Mouse (Mus musculus): ENCODE measurements around the gene Fam114a1.
A peak's percentile ranks its signal among the peaks of the same experiment; 100 is the strongest.

Fam114a1 gene

GRCm38 (mm10) chr5:65005251-65005650, 35.4 kb downstream of the Fam114a1 start:
- no peak for DNase-seq (ENCODE audit: low read depth)

GRCm38 (mm10) chr5:65006011-65006491, 36.2 kb downstream of the Fam114a1 start:
- no peak for DNase-seq (ENCODE audit: low read depth)

GRCm38 (mm10) chr5:65011901-65012573, 42.2 kb downstream of the Fam114a1 start:
- no peak for DNase-seq (ENCODE audit: low read depth)

- no peak for DNase-seq (ENCODE audit: low read depth)
Observed at GRCm38 (mm10) chr5:65015508-65015907, 45.6 kb downstream of the Fam114a1 start.

GRCm38 (mm10) chr5:65019109-65019508, 49.2 kb downstream of the Fam114a1 start:
- DNase-seq (ENCODE audit: low read depth) = no peak

- no peak for DNase-seq (ENCODE audit: low read depth)
Observed at GRCm38 (mm10) chr5:65019823-65020222, 50.0 kb downstream of the Fam114a1 start.

- no peak for DNase-seq (ENCODE audit: low read depth)
Observed at GRCm38 (mm10) chr5:65022006-65022405, 52.1 kb downstream of the Fam114a1 start.

GRCm38 (mm10) chr5:65024641-65025040, 54.8 kb downstream of the Fam114a1 start:
- no peak for DNase-seq (ENCODE audit: low read depth)

GRCm38 (mm10) chr5:65025916-65026315, 56.0 kb downstream of the Fam114a1 start:
- no peak for DNase-seq (ENCODE audit: low read depth)

GRCm38 (mm10) chr5:65026776-65027175, 56.9 kb downstream of the Fam114a1 start:
- no peak for DNase-seq (ENCODE audit: low read depth)

- DNase-seq (ENCODE audit: low read depth) = no peak
Observed at GRCm38 (mm10) chr5:65028019-65028418, 58.1 kb downstream of the Fam114a1 start.

GRCm38 (mm10) chr5:65036597-65036996, 66.7 kb downstream of the Fam114a1 start:
- no peak for DNase-seq (ENCODE audit: low read depth)

GRCm38 (mm10) chr5:65038305-65038704, 68.4 kb downstream of the Fam114a1 start:
- no peak for DNase-seq (ENCODE audit: low read depth)

GRCm38 (mm10) chr5:65038811-65039571, 69.1 kb downstream of the Fam114a1 start:
- no peak for DNase-seq (ENCODE audit: low read depth)

GRCm38 (mm10) chr5:65040463-65040862, 70.6 kb downstream of the Fam114a1 start:
- DNase-seq (ENCODE audit: low read depth) = peak; percentile 44

GRCm38 (mm10) chr5:65043407-65043895, 73.6 kb downstream of the Fam114a1 start:
- no peak for DNase-seq (ENCODE audit: low read depth)

- DNase-seq (ENCODE audit: low read depth) = peak; percentile 22
Observed at GRCm38 (mm10) chr5:65045642-65046370, 75.9 kb downstream of the Fam114a1 start.

GRCm38 (mm10) chr5:65046442-65047284, 76.8 kb downstream of the Fam114a1 start:
- DNase-seq (ENCODE audit: low read depth) = no peak

GRCm38 (mm10) chr5:65047285-65047855, 77.5 kb downstream of the Fam114a1 start:
- DNase-seq (ENCODE audit: low read depth) = no peak

GRCm38 (mm10) chr5:65049880-65050279, 80.0 kb downstream of the Fam114a1 start:
- no peak for DNase-seq (ENCODE audit: low read depth)

- DNase-seq (ENCODE audit: low read depth) = no peak
Observed at GRCm38 (mm10) chr5:65051513-65051912, 81.6 kb downstream of the Fam114a1 start.
